Mouse (Mus musculus) thymus, adult 2 months (tissue): ENCODE results near the gene Thrb. TPM values are rescaled to one million over a fixed set of nuclear protein-coding genes. Genes with fewer than 3 reads are reported as not detected.

ENCODE experiments used
- DNase-seq: peaks from one replicate; pipeline ENCODE4 v3.0.0; 2021
- H3K27ac ChIP-seq: fragments of 200-500 bp; 2 replicates; pipeline ENCODE4 v1.5.1; 2012; ENCODE audit warnings: low read length, control low read depth; ENCODE audit not compliant: control insufficient read depth, insufficient read depth
- H3K27me3 ChIP-seq: fragments of 200-500 bp; 2 replicates; pipeline ENCODE4 v1.6.1; 2012; ENCODE audit warnings: mild to moderate bottlenecking, low read length, moderate library complexity, mixed read lengths; ENCODE audit not compliant: control insufficient read depth, insufficient read depth
- H3K36me3 ChIP-seq: fragments of 200-500 bp; 2 replicates; pipeline ENCODE4 v1.6.1; 2012; ENCODE audit warnings: mild to moderate bottlenecking, low read length, moderate library complexity; ENCODE audit not compliant: control insufficient read depth, insufficient read depth
- H3K4me1 ChIP-seq: fragments of 200-500 bp; replicated peaks from 2 replicates; pipeline ENCODE4 v1.6.1; 2012; ENCODE audit warnings: low read length; ENCODE audit not compliant: control insufficient read depth, insufficient read depth
- H3K4me3 ChIP-seq: fragments of 200-500 bp; 2 replicates; pipeline ENCODE4 v1.5.1; 2012; ENCODE audit warnings: mild to moderate bottlenecking, low read length, control low read depth, moderate library complexity; ENCODE audit not compliant: control insufficient read depth, insufficient read depth
- CTCF ChIP-seq: fragments of 200-500 bp; IDR thresholded peaks from 2 replicates; pipeline ENCODE4 v1.5.1; 2012; ENCODE audit warnings: mild to moderate bottlenecking, control low read depth, low read length, moderate library complexity, borderline replicate concordance; ENCODE audit not compliant: control insufficient read depth, poor library complexity, insufficient read depth; ENCODE audit errors: extremely low read depth
- POLR2A ChIP-seq: fragments of 200-500 bp; IDR thresholded peaks from 2 replicates; pipeline ENCODE4 v1.6.1; 2012; ENCODE audit warnings: mild to moderate bottlenecking, low read length, control low read depth, moderate library complexity; ENCODE audit not compliant: control insufficient read depth, poor library complexity, insufficient read depth; ENCODE audit errors: extremely low read depth
- WGBS: fragments of 180-500 bp; shearing (Covaris S2); methylation state at CpG from one replicate; pipeline ENCODE4 v1.1.7; 2018; 5-methylcytosine and 5-hydroxymethylcytosine counted together
- polyA plus RNA-seq: library from polyadenylated mRNA; depleted of rRNA; stranded (reverse); fragments of >200 nt; gene quantifications from 2 replicates; pipeline ENCODE4 v1.2.3, GENCODE M21; 2012

Gene Thrb
- polyA plus RNA-seq, 1 experiment, result 1.5 TPM

DNA sequence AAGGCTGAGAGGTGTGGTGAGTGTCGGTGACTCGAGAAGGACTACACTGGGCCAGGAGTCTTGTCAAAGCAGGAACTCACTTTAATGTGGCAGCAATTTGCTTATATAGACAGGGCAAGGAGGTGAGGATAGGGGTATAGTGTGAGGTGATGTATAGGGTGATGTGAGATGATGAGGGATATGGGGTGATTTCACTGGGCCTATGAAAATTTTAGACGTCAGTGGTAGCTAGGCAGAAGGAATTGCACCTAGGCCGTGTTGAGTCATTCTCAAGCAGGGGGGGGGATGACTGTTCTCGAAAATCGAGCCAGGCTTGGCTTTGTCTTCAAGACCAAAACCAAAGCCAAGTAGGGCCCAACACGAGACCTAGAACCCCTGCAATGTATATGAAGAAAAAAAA is 162.7 kb downstream of the Thrb start:
- Histone ChIP-seq H3K27ac (no peak overlapping the region), H3K27me3 (no peaks in the 10 kb centered on the region), H3K4me3 (no peak overlapping the region), H3K4me1 (no peaks in the 10 kb centered on the region), H3K36me3 (no peaks in the 10 kb centered on the region)
- WGBS, result 96% methylated on average over 7 of the region's 7 CpGs
- TF ChIP-seq CTCF (no peak), POLR2A (no peak)
- DNase-seq, result no peak

DNA sequence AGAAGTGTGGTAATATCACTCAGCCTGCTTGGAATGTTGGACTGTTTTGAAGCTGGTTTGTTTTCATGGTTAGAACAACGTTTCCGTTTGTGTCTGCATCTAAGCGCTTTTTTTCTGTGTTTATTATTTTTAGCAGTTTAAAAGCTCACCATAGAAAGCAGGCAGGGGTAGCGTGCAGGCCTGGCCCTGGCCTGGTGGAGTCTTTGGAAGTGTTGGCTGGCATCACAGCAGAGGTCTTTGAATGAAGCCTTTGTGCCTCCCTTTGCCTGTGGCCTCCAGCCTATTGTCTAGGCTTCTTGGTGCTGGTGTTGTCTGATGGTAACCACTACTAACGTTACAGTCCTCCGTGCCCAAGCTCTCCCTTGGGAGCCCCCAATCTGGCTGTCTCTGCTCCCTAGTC is 167.3 kb downstream of the Thrb start:
- DNase-seq, result no peak
- WGBS, result 93% methylated on average over 6 of the region's 6 CpGs
- Histone ChIP-seq H3K27ac (no peak overlapping the region), H3K36me3 (no peaks in the 10 kb centered on the region), H3K4me1 (no peaks in the 10 kb centered on the region), H3K4me3 (no peak overlapping the region), H3K27me3 (no peaks in the 10 kb centered on the region)
- no peak for TF ChIP-seq CTCF
- no peak for TF ChIP-seq POLR2A

DNA sequence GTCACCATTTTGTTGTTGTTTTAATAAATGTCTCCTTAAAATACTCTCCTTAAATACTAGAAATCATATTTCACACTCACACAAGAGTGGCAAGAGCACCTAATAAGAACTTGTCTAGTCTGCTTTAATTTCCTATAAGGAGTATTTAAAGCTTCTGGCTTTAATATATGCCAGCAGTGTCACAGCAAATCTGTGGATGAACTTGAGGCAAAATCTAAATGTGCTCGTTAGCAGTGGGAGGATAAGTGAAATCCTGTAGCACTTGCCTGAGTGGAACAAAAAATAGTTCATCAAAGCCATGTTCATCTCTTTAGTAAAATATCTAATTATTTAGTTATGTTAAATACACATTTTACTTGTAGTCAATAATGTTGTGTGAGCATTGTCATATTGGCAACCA is 175.7 kb downstream of the Thrb start:
- no peak for DNase-seq
- no peaks in the 10 kb centered on the region for H3K4me1 ChIP-seq
- 96% methylated on average over 1 of the region's 1 CpGs for WGBS
- no peaks in the 10 kb centered on the region for H3K27me3 ChIP-seq
- H3K27ac ChIP-seq, result no peak overlapping the region
- H3K4me3 ChIP-seq, result no peak overlapping the region
- TF ChIP-seq POLR2A (no peak), CTCF (no peak)
- H3K36me3 ChIP-seq, result no peaks in the 10 kb centered on the region

DNA sequence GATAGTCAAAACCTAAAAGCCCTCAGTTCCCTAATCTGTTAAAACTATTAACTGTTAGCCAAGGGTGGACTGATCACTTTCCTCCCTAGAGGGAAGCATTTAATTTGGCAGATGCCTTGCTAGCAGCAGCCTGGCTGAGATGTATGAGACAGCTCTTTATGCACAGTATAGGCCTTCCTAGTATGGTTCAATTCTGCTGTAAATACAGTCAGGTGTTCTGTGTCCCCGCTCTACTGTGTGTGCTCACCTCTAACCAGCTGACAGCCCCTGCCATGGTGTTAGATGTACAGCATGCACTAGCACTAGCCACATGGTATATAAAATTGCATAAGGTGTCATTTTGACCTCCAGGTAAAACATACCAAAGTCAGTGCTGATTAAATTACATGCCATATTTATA is 176.7 kb downstream of the Thrb start:
- H3K27me3 ChIP-seq, result no peaks in the 10 kb centered on the region
- H3K27ac ChIP-seq, result no peak overlapping the region
- no peaks in the 10 kb centered on the region for H3K36me3 ChIP-seq
- no peak for DNase-seq
- H3K4me3 ChIP-seq, result no peak overlapping the region
- no peak for TF ChIP-seq POLR2A
- TF ChIP-seq CTCF, result no peak
- WGBS, result 95% methylated on average over 1 of the region's 1 CpGs
- H3K4me1 ChIP-seq, result no peaks in the 10 kb centered on the region

DNA sequence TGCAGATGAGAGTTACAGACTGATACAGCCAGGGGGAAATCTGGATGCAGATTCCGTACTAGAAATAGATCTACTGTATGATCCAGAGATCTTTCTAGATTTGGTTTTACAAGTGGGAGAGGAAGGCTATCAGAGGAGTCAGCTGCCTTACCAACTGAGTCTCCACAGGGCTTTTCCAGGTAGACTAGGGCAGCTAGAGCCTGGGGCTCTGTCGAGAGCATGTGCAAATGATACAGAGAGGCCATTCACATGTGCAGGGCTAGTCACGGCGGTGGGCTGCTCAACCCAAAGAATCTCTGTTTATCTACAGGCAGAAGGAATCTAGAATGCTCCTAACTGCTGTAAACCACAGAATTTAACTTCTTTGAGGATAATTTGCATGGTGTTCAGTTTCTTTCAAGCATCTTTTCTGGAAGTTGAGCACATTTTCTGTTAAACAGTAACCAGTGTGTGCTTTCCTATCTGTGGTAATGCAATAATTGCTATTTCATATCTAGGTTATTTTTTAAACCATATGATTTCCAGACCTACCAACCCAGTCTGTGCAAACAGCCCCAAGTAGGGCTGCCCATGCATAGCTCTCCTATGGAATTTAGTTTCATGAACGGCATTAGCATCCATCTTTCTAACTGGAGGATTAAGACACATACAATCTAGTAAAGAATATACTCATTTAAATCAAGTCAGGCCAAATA is 185.1 kb downstream of the Thrb start:
- no peak overlapping the region for H3K27ac ChIP-seq
- no peak for DNase-seq
- WGBS, result 96% methylated on average over 5 of the region's 5 CpGs
- no peaks in the 10 kb centered on the region for H3K27me3 ChIP-seq
- H3K36me3 ChIP-seq, result no peaks in the 10 kb centered on the region
- no peaks in the 10 kb centered on the region for H3K4me1 ChIP-seq
- TF ChIP-seq CTCF (no peak), POLR2A (no peak)
- H3K4me3 ChIP-seq, result no peak overlapping the region

DNA sequence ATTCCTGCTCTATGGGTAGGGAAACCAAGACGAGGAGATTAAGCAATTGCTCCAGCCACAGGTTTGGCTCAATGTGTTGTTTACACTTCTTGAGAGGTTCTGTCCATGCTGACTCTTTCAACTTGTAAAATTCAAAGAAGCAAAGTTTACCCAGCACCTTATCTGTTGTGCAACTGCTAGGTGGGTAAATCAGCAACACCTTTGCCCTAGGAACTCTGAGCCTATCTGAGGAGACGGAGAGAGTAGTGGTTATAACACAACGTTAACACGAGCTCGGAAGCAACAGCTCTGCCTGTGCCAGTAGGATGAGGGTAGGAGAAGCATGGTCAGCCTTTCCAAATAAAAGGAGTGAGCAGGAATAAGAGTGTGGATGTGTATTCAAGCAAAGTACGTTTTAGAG is 185.8 kb downstream of the Thrb start:
- TF ChIP-seq POLR2A (no peak), CTCF (no peak)
- DNase-seq, result no peak
- H3K4me3 ChIP-seq, result no peak overlapping the region
- 92% methylated on average over 6 of the region's 6 CpGs for WGBS
- no peaks in the 10 kb centered on the region for H3K36me3 ChIP-seq
- no peak overlapping the region for H3K27ac ChIP-seq
- H3K27me3 ChIP-seq, result no peaks in the 10 kb centered on the region
- H3K4me1 ChIP-seq, result no peaks in the 10 kb centered on the region

DNA sequence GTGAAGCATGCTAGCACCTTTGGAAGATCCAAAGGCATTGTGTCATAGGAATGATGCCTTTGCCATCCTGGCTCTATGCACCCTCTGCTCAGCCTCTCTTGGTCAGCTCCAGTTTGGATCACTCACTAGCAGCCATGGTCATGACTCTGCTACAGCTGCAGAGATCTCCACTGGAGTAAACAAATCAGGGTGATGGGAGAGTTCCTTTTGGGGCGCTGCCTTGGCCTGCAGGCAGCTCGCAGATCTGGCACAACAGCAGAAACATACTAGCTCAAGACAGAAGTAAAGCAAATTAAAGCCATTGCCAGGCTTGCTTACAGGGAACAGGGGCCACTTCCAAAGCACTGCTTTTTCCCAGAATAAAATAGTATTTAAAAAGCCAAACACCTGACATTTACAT is 186.6 kb downstream of the Thrb start:
- TF ChIP-seq POLR2A (no peak), CTCF (no peak)
- 93% methylated on average over 2 of the region's 2 CpGs for WGBS
- H3K27ac ChIP-seq, result no peak overlapping the region
- no peaks in the 10 kb centered on the region for H3K4me1 ChIP-seq
- H3K27me3 ChIP-seq, result no peaks in the 10 kb centered on the region; the same call in 1 of the 2 replicates
- no peaks in the 10 kb centered on the region for H3K36me3 ChIP-seq
- DNase-seq, result no peak
- H3K4me3 ChIP-seq, result no peak overlapping the region
